Mouse (Mus musculus) gastrocnemius, postnatal 14 days (tissue): ENCODE results near the gene Olfr371. TPM values are rescaled to one million over a fixed set of nuclear protein-coding genes. Genes with fewer than 3 reads are reported as not detected.

ENCODE experiments used
- DNase-seq: peaks from one replicate; pipeline ENCODE4 v3.0.0; 2021; ENCODE audit warnings: mixed read lengths
- intact Hi-C: fragments of 180-260 bp; cut with DNase I; formaldehyde crosslinking; loops from one replicate; pipeline ENCODE4 v1.15.1; 2025; ENCODE audit warnings: low total_unique reads
- long read RNA-seq, 2 experiments: library from polyadenylated mRNA; stranded (forward); transcript quantifications; one replicate each; pipeline ENCODE4 v2.0.0; 2021
- total RNA-seq, 2 experiments: library from RNA; stranded (reverse); gene quantifications; 2 replicates each; pipeline ENCODE4 v1.2.3; 2021

Olfr371 gene
- not detected for total RNA-seq
- long read RNA-seq, experiment 1 = 0 reads
- long read RNA-seq, experiment 2 = 0 reads

GRCm38 (mm10) chr8:85225688-85226087 is at the start of gene Olfr371:
TSS of gene Olfr371 (plus strand) at chr8:85225988.
- intact Hi-C loops = no loop called here
- DNase-seq = no peak

DNA sequence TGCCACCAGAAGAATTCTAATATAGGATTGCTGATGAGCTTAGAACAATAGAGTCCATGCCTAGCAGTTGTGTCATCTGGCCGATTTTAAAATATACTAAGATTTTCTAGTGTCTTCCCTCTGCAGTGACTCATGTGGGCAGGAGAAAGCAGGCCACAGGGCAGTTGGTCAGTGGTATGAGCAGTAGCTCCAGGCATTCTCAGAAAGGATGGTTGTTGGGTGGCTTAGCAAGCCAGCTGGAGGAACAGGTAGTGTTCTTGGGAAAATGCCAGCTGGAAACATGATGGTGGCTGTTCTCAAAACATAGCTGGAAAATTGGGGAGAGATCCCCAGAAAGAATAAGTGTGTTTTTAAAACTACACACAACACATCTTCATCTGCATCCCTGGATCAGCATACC is 33.4 kb upstream of the Olfr371 start:
- intact Hi-C loops = no loop called here
- DNase-seq = no peak

DNA sequence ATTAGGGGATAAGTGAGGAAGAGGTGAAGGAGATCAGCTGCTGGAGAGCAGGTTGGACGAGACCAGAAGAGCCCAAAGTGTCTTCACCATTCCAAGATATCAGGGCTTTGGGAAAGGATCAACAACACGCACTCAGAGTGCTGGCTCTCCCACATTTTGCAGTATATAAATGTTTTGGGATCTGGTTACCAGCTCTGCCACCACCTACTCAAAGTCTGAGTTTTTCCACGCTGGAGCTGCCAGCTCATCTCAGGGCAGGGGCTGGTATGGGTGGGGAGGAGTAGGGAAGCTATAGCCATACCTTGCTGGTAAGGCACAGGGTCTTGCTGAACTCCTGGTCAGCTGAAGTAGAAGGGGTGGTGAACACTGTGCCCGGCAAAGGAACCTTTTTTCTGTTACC is 5.6 kb upstream of the Olfr371 start:
- no peak for DNase-seq
- intact Hi-C loops = no loop called here

DNA sequence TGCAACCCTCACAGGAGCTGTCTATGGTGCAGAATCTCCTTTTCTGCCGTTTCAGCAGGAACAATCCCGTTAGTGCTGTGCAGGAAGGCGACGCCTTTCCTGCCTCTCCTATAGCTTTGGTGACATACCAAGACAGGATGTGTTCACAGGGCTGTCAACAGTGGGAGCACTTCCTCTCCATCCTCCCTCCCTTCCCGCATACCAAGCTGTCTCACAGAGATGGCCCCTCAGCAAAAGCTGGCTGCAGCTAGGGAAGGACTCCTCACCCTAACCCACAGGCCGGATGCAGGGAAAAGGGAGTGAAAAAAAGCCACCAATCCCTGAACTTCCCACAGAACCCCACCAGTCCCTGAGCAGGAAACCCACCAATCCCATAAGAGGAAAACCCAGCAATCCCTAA is 4.8 kb upstream of the Olfr371 start:
- DNase-seq = no peak
- intact Hi-C loops = no loop called here

DNA sequence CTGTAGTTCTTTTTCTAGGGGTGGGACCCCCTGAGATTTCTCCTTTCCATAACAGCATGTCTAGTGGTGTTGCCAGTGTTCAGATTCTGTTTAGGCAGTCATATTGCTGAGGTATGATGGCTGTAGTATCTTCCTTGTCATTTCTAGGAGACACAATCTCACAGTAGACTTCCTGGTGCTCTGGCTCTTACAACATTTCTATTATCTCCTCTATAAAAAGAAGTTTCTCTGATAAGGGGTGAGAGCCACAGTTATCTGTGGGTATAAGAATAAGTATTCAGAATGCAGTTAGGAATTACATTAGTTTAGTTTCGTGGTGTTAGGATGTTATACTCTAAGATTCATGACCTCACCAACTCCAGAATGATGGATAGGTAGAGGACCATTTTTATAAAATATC is 1.5 kb downstream of the Olfr371 start:
- intact Hi-C loops = no loop called here
- DNase-seq = no peak

Other genes with a start within 250 kb of the Olfr371 start
- gene Junb, start 247.3 kb upstream of the Olfr371 start, total RNA-seq = 1 to 10 TPM; 6.2 to 6.3 TPM
- 1 to 10 TPM; 1.4 to 1.5 TPM for gene Hook2, start 235.4 kb upstream of the Olfr371 start, total RNA-seq
- gene Best2, start 211.5 kb upstream of the Olfr371 start, total RNA-seq = not detected
- gene Asna1, start 200.7 kb upstream of the Olfr371 start, total RNA-seq = 10 to 100 TPM; 44.3 to 44.9 TPM
- 10 to 100 TPM; 77.5 to 92.1 TPM for gene Trir, start 199.2 kb upstream of the Olfr371 start, total RNA-seq
- gene Tnpo2, start 189.1 kb upstream of the Olfr371 start, total RNA-seq = 10 to 100 TPM; 24.6 to 27.9 TPM
- 1 to 10 TPM; 3.6 to 4.7 TPM for gene Fbxw9, start 165.9 kb upstream of the Olfr371 start, total RNA-seq
- not detected for gene Gm5741, start 158.0 kb upstream of the Olfr371 start, total RNA-seq
- 10 to 100 TPM; 18.2 to 20.2 TPM for gene Dhps, start 154.2 kb upstream of the Olfr371 start, total RNA-seq
- gene Wdr83os, start 145.2 kb upstream of the Olfr371 start, total RNA-seq = 10 to 100 TPM; 45.3 to 46.2 TPM
- 10 to 100 TPM; 13.2 to 15.1 TPM for gene Wdr83, start 144.7 kb upstream of the Olfr371 start, total RNA-seq
- 10 to 100 TPM; 13.6 to 14.0 TPM for gene Man2b1, start 142.7 kb upstream of the Olfr371 start, total RNA-seq
- under 1 TPM; 0.86 to 0.92 TPM for gene Zfp791, start 102.9 kb upstream of the Olfr371 start, total RNA-seq
- not detected for gene Cks1brt, start 74.1 kb upstream of the Olfr371 start, total RNA-seq
- 1 to 10 TPM; 7.2 to 9.5 TPM for gene Orc6, start 73.6 kb downstream of the Olfr371 start, total RNA-seq
- gene Vps35, start 73.8 kb downstream of the Olfr371 start, total RNA-seq = 10 to 100 TPM; 51.5 to 52.4 TPM
- gene Mylk3, start 160.4 kb downstream of the Olfr371 start, total RNA-seq = 1 to 10 TPM; 1.4 to 1.7 TPM
- 10 to 100 TPM; 12.5 to 12.8 TPM for gene 4921524J17Rik, start 206.8 kb downstream of the Olfr371 start, total RNA-seq